Mouse (Mus musculus) olfactory bulb, adult 2 months (tissue): ENCODE measurements around the gene Prcd.

Experiments
- CTCF ChIP-seq: fragments of 200-500 bp; IDR thresholded peaks from 2 replicates; pipeline ENCODE4 v1.5.1; 2012; ENCODE audit warnings: low read depth, mild to moderate bottlenecking, low read length, moderate library complexity; ENCODE audit not compliant: insufficient read depth
- POLR2A ChIP-seq: fragments of 200-500 bp; IDR thresholded peaks from 2 replicates; pipeline ENCODE4 v1.6.1; 2012; ENCODE audit warnings: mild to moderate bottlenecking, low read depth, low read length, moderate library complexity; ENCODE audit not compliant: insufficient read depth

GRCm38 (mm10) chr11:116648976-116649375 lies 4.4 kb upstream of the Prcd start:
- TF ChIP-seq CTCF (no peak), POLR2A (no peak)
